Mouse (Mus musculus): ENCODE results near the gene Ddx55. TPM values are rescaled to one million over a fixed set of nuclear protein-coding genes. Genes with fewer than 3 reads are reported as not detected.
A peak's percentile ranks its signal among the peaks of the same experiment; 100 is the strongest.
"Not testable (repeated sequence)": the region's sequence is repeated elsewhere in the genome, so short reads cannot be mapped to it uniquely, and the experiment has no call there.

The Ddx55 gene
- polyA plus RNA-seq, 1 experiment: 6.9 TPM

- Histone ChIP-seq H3K79me2 (ENCODE audit: control insufficient read depth, insufficient read depth) (peaks cover 41% of the 10 kb centered on the region), H3ac (ENCODE audit: control insufficient read depth, insufficient read length, low read depth) (no peak overlapping the region), H3K4me3 (ENCODE audit: insufficient read depth, poor library complexity, severe bottlenecking) (peak overlapping the region; percentile 31), H3K36me3 (ENCODE audit: control insufficient read depth, insufficient read depth) (peaks cover 30% of the 10 kb centered on the region), H3K27me3 (ENCODE audit: control insufficient read depth, insufficient read depth, insufficient read length) (no peaks in the 10 kb centered on the region), H3K79me3 (ENCODE audit: low read depth) (peaks cover 38% of the 10 kb centered on the region)
- TF ChIP-seq FOSL1 (IDR thresholded peaks at IDR 0.05; ENCODE audit: insufficient read depth, low read length, poor library complexity, severe bottlenecking) (no peak), MAX (IDR thresholded peaks at IDR 0.05) (no peak), MYOD1 (IDR thresholded peaks at IDR 0.05; ENCODE audit: control insufficient read depth, insufficient read length, low read depth) (no peak), CEBPB (IDR thresholded peaks at IDR 0.05; ENCODE audit: low read depth) (no peak), MYOG (IDR thresholded peaks at IDR 0.05; ENCODE audit: control insufficient read depth, extremely low read depth, insufficient read length) (no peak), CTCF (IDR thresholded peaks at IDR 0.05; ENCODE audit: control insufficient read depth, insufficient read depth, insufficient read length) (no peak), USF1 (IDR thresholded peaks at IDR 0.05; ENCODE audit: low read depth) (no peak)
Measured at GRCm38 (mm10) chr5:124539905-124540304, 12.8 kb upstream of the Ddx55 start.

GRCm38 (mm10) chr5:124540383-124540786, 12.3 kb upstream of the Ddx55 start, which contains the start of gene Tmed2:
TSS of gene Tmed2 (plus strand) at chr5:124540695.
- no peaks in the 10 kb centered on the region for H3K27me3 ChIP-seq (ENCODE audit: control insufficient read depth, insufficient read depth, insufficient read length)
- H3K79me2 ChIP-seq (ENCODE audit: control insufficient read depth, insufficient read depth): peaks cover 46% of the 10 kb centered on the region

GRCm38 (mm10) chr5:124540905-124541601, 11.6 kb upstream of the Ddx55 start:
- H3K27me3 ChIP-seq (ENCODE audit: control insufficient read depth, insufficient read depth, insufficient read length): no peaks in the 10 kb centered on the region
- H3K36me3 ChIP-seq (ENCODE audit: control insufficient read depth, insufficient read depth): peaks cover 41% of the 10 kb centered on the region
- H3K4me3 ChIP-seq (ENCODE audit: insufficient read depth, poor library complexity, severe bottlenecking): peak overlapping the region; percentile 95
- peaks cover 53% of the 10 kb centered on the region for H3K79me2 ChIP-seq (ENCODE audit: control insufficient read depth, insufficient read depth)
- peak overlapping the region; percentile 99 for H3ac ChIP-seq (ENCODE audit: control insufficient read depth, insufficient read length, low read depth)
- H3K79me3 ChIP-seq (ENCODE audit: low read depth): peaks cover 48% of the 10 kb centered on the region
- TF ChIP-seq MAX (IDR thresholded peaks at IDR 0.05): no peak
- peak; percentile 73 for TF ChIP-seq CEBPB (IDR thresholded peaks at IDR 0.05; ENCODE audit: low read depth)

More at GRCm38 (mm10) chr5:124540383-124540786, 12.3 kb upstream of the Ddx55 start, which contains the start of gene Tmed2:
- H3K4me3 ChIP-seq (ENCODE audit: insufficient read depth, poor library complexity, severe bottlenecking): peak within 1 kb of the TSS; percentile 95
- H3K79me3 ChIP-seq (ENCODE audit: low read depth): peaks cover 43% of the 10 kb centered on the region
- peaks cover 34% of the 10 kb centered on the region for H3K36me3 ChIP-seq (ENCODE audit: control insufficient read depth, insufficient read depth)
- TF ChIP-seq CEBPB (IDR thresholded peaks at IDR 0.05; ENCODE audit: low read depth): no peak
- TF ChIP-seq USF1 (IDR thresholded peaks at IDR 0.05; ENCODE audit: low read depth): peak; percentile 93
- peak; percentile 92 for TF ChIP-seq MAX (IDR thresholded peaks at IDR 0.05)
- TF ChIP-seq CTCF (IDR thresholded peaks at IDR 0.05; ENCODE audit: control insufficient read depth, insufficient read depth, insufficient read length): no peak
- TF ChIP-seq FOSL1 (IDR thresholded peaks at IDR 0.05; ENCODE audit: insufficient read depth, low read length, poor library complexity, severe bottlenecking): no peak
- TF ChIP-seq MYOG (IDR thresholded peaks at IDR 0.05; ENCODE audit: control insufficient read depth, extremely low read depth, insufficient read length): no peak
- TF ChIP-seq MYOD1 (IDR thresholded peaks at IDR 0.05; ENCODE audit: control insufficient read depth, insufficient read length, low read depth): no peak
- peak within 1 kb of the TSS; percentile 99 for H3ac ChIP-seq (ENCODE audit: control insufficient read depth, insufficient read length, low read depth)

- Histone ChIP-seq H3K36me3 (ENCODE audit: control insufficient read depth, insufficient read depth) (peaks cover 46% of the 10 kb centered on the region), H3K4me3 (ENCODE audit: insufficient read depth, poor library complexity, severe bottlenecking) (peak overlapping the region; percentile 95), H3ac (ENCODE audit: control insufficient read depth, insufficient read length, low read depth) (peak overlapping the region; percentile 99), H3K79me2 (ENCODE audit: control insufficient read depth, insufficient read depth) (peaks cover 58% of the 10 kb centered on the region), H3K27me3 (ENCODE audit: control insufficient read depth, insufficient read depth, insufficient read length) (no peaks in the 10 kb centered on the region), H3K79me3 (ENCODE audit: low read depth) (peaks cover 53% of the 10 kb centered on the region)
- TF ChIP-seq MYOG (IDR thresholded peaks at IDR 0.05; ENCODE audit: control insufficient read depth, extremely low read depth, insufficient read length) (no peak), FOSL1 (IDR thresholded peaks at IDR 0.05; ENCODE audit: insufficient read depth, low read length, poor library complexity, severe bottlenecking) (no peak), USF1 (IDR thresholded peaks at IDR 0.05; ENCODE audit: low read depth) (no peak), MYOD1 (IDR thresholded peaks at IDR 0.05; ENCODE audit: control insufficient read depth, insufficient read length, low read depth) (no peak), CTCF (IDR thresholded peaks at IDR 0.05; ENCODE audit: control insufficient read depth, insufficient read depth, insufficient read length) (no peak), CEBPB (IDR thresholded peaks at IDR 0.05; ENCODE audit: low read depth) (no peak), MAX (IDR thresholded peaks at IDR 0.05) (no peak)
Measured at GRCm38 (mm10) chr5:124541602-124541973, 11.1 kb upstream of the Ddx55 start.

GRCm38 (mm10) chr5:124550737-124551136, 1.9 kb upstream of the Ddx55 start:
- not testable (repeated sequence) for H3K27me3 ChIP-seq (ENCODE audit: control insufficient read depth, insufficient read depth, insufficient read length); H3ac ChIP-seq (ENCODE audit: control insufficient read depth, insufficient read length, low read depth); H3K4me3 ChIP-seq (ENCODE audit: insufficient read depth, poor library complexity, severe bottlenecking)
- Histone ChIP-seq H3K36me3 (ENCODE audit: control insufficient read depth, insufficient read depth) (peaks cover 45% of the 10 kb centered on the region), H3K79me2 (ENCODE audit: control insufficient read depth, insufficient read depth) (peaks cover 47% of the 10 kb centered on the region), H3K79me3 (ENCODE audit: low read depth) (peaks cover 21% of the 10 kb centered on the region)

GRCm38 (mm10) chr5:124551349-124552093, 1.1 kb upstream of the Ddx55 start:
- Histone ChIP-seq H3K4me3 (ENCODE audit: insufficient read depth, poor library complexity, severe bottlenecking) (peak overlapping the region; percentile 82), H3K36me3 (ENCODE audit: control insufficient read depth, insufficient read depth) (peaks cover 40% of the 10 kb centered on the region), H3K79me2 (ENCODE audit: control insufficient read depth, insufficient read depth) (peaks cover 39% of the 10 kb centered on the region), H3K79me3 (ENCODE audit: low read depth) (peaks cover 13% of the 10 kb centered on the region)
- H3ac ChIP-seq (ENCODE audit: control insufficient read depth, insufficient read length, low read depth); H3K27me3 ChIP-seq (ENCODE audit: control insufficient read depth, insufficient read depth, insufficient read length): not testable (repeated sequence)

Data from C2C12 (cell line).